ENCODE assay signal across 8 mouse cellular contexts in genomic region chr17:30573990-30574782, GRCm38 (mm10). TPM values are rescaled to one million over a fixed set of nuclear protein-coding genes. Genes with fewer than 3 reads are reported as not detected.
DNase-seq lines count a peak whose midpoint lies in the region; ATAC-seq lines count a peak whose summit lies in the region.

No protein-coding gene starts in this region.

- H3K4me1 ChIP-seq in neural tube, embryonic 12.5 days, result peaks cover 22% of the 10 kb centered on the region
- peaks cover 30% of the 10 kb centered on the region for H3K4me1 ChIP-seq in heart, embryonic 15.5 days (replicated peaks)
- H3K4me1 ChIP-seq in limb, embryonic 15.5 days, result peaks cover 21% of the 10 kb centered on the region
- peaks cover 20% of the 10 kb centered on the region for H3K4me1 ChIP-seq in stomach, embryonic 16.5 days (ENCODE audit: control insufficient read depth, insufficient read depth, low read length)

- H3K4me2 ChIP-seq in neural tube, embryonic 12.5 days (replicated peaks), result peak overlapping the region; percentile 71; the same call in 1 of the 2 replicates
- H3K4me2 ChIP-seq in heart, embryonic 15.5 days, result peak overlapping the region; percentile 76
- no peak overlapping the region for H3K4me2 ChIP-seq in limb, embryonic 15.5 days
- peak overlapping the region; percentile 87; the same call in 1 of the 2 replicates for H3K4me2 ChIP-seq in stomach, embryonic 16.5 days (ENCODE audit: low read depth, low read length)

- no peak overlapping the region for H3K4me3 ChIP-seq in neural tube, embryonic 12.5 days
- H3K4me3 ChIP-seq in heart, embryonic 15.5 days, result peak overlapping the region; percentile 88; the same call in 1 of the 2 replicates
- no peak overlapping the region for H3K4me3 ChIP-seq in limb, embryonic 15.5 days
- H3K4me3 ChIP-seq in stomach, embryonic 16.5 days (replicated peaks; ENCODE audit: low read length), result peak overlapping the region; percentile 68

- ATAC-seq in neural tube, embryonic 12.5 days (ENCODE audit: low FRiP score, low read depth), result no peak
- ATAC-seq in heart, embryonic 15.5 days (replicated peaks; ENCODE audit: insufficient number of reproducible peaks, insufficient read depth, low FRiP score, low read depth), result no peak
- ATAC-seq in limb, embryonic 15.5 days (ENCODE audit: insufficient number of reproducible peaks, low FRiP score, low TSS enrichment, low read depth), result no peak
- ATAC-seq in stomach, embryonic 16.5 days (ENCODE audit: insufficient read depth, low FRiP score), result no peak

- H3K9me3 ChIP-seq in neural tube, embryonic 12.5 days, result no peaks in the 10 kb centered on the region
- no peaks in the 10 kb centered on the region for H3K9me3 ChIP-seq in heart, embryonic 15.5 days (replicated peaks)
- H3K9me3 ChIP-seq in limb, embryonic 15.5 days, result no peaks in the 10 kb centered on the region
- no peaks in the 10 kb centered on the region for H3K9me3 ChIP-seq in stomach, embryonic 16.5 days (replicated peaks; ENCODE audit: control insufficient read depth, low read length)

- no peak overlapping the region for H3K27ac ChIP-seq in neural tube, embryonic 12.5 days
- peak overlapping the region; percentile 52 for H3K27ac ChIP-seq in heart, embryonic 15.5 days
- H3K27ac ChIP-seq in limb, embryonic 15.5 days, result 0 out of 2 replicates have a peak overlapping the region, but pooled peaks have one; percentile 8
- H3K27ac ChIP-seq in stomach, embryonic 16.5 days (ENCODE audit: low read length), result 0 out of 2 replicates have a peak overlapping the region, but pooled peaks have one; percentile 16

- 85% methylated on average over 8 of the region's 8 CpGs for WGBS in neural tube, embryonic 12.5 days
- 62% methylated on average over 8 of the region's 8 CpGs for WGBS in heart, embryonic 15.5 days
- WGBS in limb, embryonic 15.5 days, result 51% methylated on average over 8 of the region's 8 CpGs
- WGBS in stomach, embryonic 16.5 days, result 61% methylated on average over 8 of the region's 8 CpGs

- DNase-seq in neural tube, embryonic 10.5 days (ENCODE audit: extremely low spot score, low spot score), result no peak
- no peak for DNase-seq in layer of hippocampus, adult 9-11 months
- DNase-seq in spleen, postnatal 4 days (ENCODE audit: low spot score in 2 of 2), result no peak
- no peak for DNase-seq in thymus, postnatal 36 days

- H3K36me3 ChIP-seq in neural tube, embryonic 12.5 days, result no peaks in the 10 kb centered on the region
- no peaks in the 10 kb centered on the region for H3K36me3 ChIP-seq in heart, embryonic 15.5 days
- no peaks in the 10 kb centered on the region for H3K36me3 ChIP-seq in limb, embryonic 15.5 days
- H3K36me3 ChIP-seq in stomach, embryonic 16.5 days (ENCODE audit: control insufficient read depth, insufficient read depth, low read length), result no peaks in the 10 kb centered on the region

- no peaks in the 10 kb centered on the region for H3K27me3 ChIP-seq in neural tube, embryonic 12.5 days (replicated peaks)
- no peaks in the 10 kb centered on the region for H3K27me3 ChIP-seq in heart, embryonic 15.5 days
- no peaks in the 10 kb centered on the region for H3K27me3 ChIP-seq in limb, embryonic 15.5 days
- H3K27me3 ChIP-seq in stomach, embryonic 16.5 days (ENCODE audit: control insufficient read depth, insufficient read depth, low read length), result no peaks in the 10 kb centered on the region

- no peak overlapping the region for H3K9ac ChIP-seq in neural tube, embryonic 12.5 days
- H3K9ac ChIP-seq in heart, embryonic 15.5 days, result no peak overlapping the region
- H3K9ac ChIP-seq in limb, embryonic 15.5 days, result no peak overlapping the region
- H3K9ac ChIP-seq in stomach, embryonic 16.5 days (ENCODE audit: low read length), result 0 out of 2 replicates have a peak overlapping the region, but pooled peaks have one; percentile 14

RNA-seq across cellular contexts. Expression of gene Btbd9, which starts 2.1 kb away (rescaled TPM):
- 88.6 and 96.6 TPM in 2 replicates for polyA plus RNA-seq in neural tube, embryonic 12.5 days (2016; fragmentation: Nextera tagmentation; extraction: Ambion mirVana)
- 38.3 and 42.3 TPM in 2 replicates for polyA plus RNA-seq in heart, embryonic 15.5 days (2015; fragmentation: Nextera tagmentation; extraction: Ambion mirVana)
- polyA plus RNA-seq in limb, embryonic 15.5 days (2015; fragmentation: Nextera tagmentation; extraction: Ambion mirVana), result 54.5 and 55.0 TPM in 2 replicates
- 51.6 and 52.0 TPM in 2 replicates for polyA plus RNA-seq in stomach, embryonic 16.5 days (2015; fragmentation: Nextera tagmentation; extraction: Ambion mirVana)

RNA-seq across cellular contexts. Expression of gene Dnah8, which starts 50.0 kb away (rescaled TPM):
- 0.84 and 1.4 TPM in 2 replicates for polyA plus RNA-seq in neural tube, embryonic 12.5 days (2016; fragmentation: Nextera tagmentation; extraction: Ambion mirVana)
- polyA plus RNA-seq in heart, embryonic 15.5 days (2015; fragmentation: Nextera tagmentation; extraction: Ambion mirVana), result 1.3 and 1.8 TPM in 2 replicates
- 1.3 and 1.4 TPM in 2 replicates for polyA plus RNA-seq in limb, embryonic 15.5 days (2015; fragmentation: Nextera tagmentation; extraction: Ambion mirVana)
- polyA plus RNA-seq in stomach, embryonic 16.5 days (2015; fragmentation: Nextera tagmentation; extraction: Ambion mirVana), result 1.0 and 1.7 TPM in 2 replicates

RNA-seq across cellular contexts. Expression of gene Glo1, which starts 52.5 kb away (rescaled TPM):
- polyA plus RNA-seq in neural tube, embryonic 12.5 days (2016; fragmentation: Nextera tagmentation; extraction: Ambion mirVana), result 183 and 190 TPM in 2 replicates
- 175 and 196 TPM in 2 replicates for polyA plus RNA-seq in heart, embryonic 15.5 days (2015; fragmentation: Nextera tagmentation; extraction: Ambion mirVana)
- 186 TPM in 2 replicates for polyA plus RNA-seq in limb, embryonic 15.5 days (2015; fragmentation: Nextera tagmentation; extraction: Ambion mirVana)
- 212 and 224 TPM in 2 replicates for polyA plus RNA-seq in stomach, embryonic 16.5 days (2015; fragmentation: Nextera tagmentation; extraction: Ambion mirVana)

Comparison
In these comparisons a context has a peak if more than half of its experiments do, and no peak if none do; other contexts are left out.
1. H3K4me3 ChIP-seq: peak in heart, embryonic 15.5 days (single experiment) and stomach, embryonic 16.5 days (single experiment); none in neural tube, embryonic 12.5 days (single experiment) and limb, embryonic 15.5 days (single experiment).